Mouse (Mus musculus) midbrain, postnatal 0 days (tissue): ENCODE measurements around the gene Cpt2. TPM values are rescaled to one million over a fixed set of nuclear protein-coding genes. Genes with fewer than 3 reads are reported as not detected.

Source experiments
- ATAC-seq: fragments of 200-750 bp; cut with Nextera tagmentation; 2 replicates; pipeline ENCODE4 v1.8.0; 2017; ENCODE audit warnings: moderate number of reproducible peaks, mild to moderate bottlenecking, moderate TSS enrichment, moderate library complexity; ENCODE audit not compliant: low FRiP score
- DNase-seq: peaks from one replicate; pipeline ENCODE4 v3.0.0-alpha.2; 2015; ENCODE audit warnings: low spot score
- H3K27ac ChIP-seq: fragments of 300-500 bp; sonication (generic); 2 replicates; pipeline ENCODE4 v1.5.1; 2014; ENCODE audit warnings: low read depth, mild to moderate bottlenecking, low read length, mixed read lengths
- H3K27me3 ChIP-seq: fragments of 300-500 bp; sonication (generic); 2 replicates; pipeline ENCODE4 v1.6.1; 2014; ENCODE audit warnings: low read length, control low read depth, mixed read lengths; ENCODE audit not compliant: insufficient read depth
- H3K36me3 ChIP-seq: fragments of 300-500 bp; sonication (generic); 2 replicates; pipeline ENCODE4 v1.6.1; 2014; ENCODE audit warnings: low read length, control low read depth, mixed read lengths; ENCODE audit not compliant: insufficient read depth
- H3K4me1 ChIP-seq: fragments of 300-500 bp; sonication (generic); 2 replicates; pipeline ENCODE4 v1.6.1; 2014; ENCODE audit warnings: mild to moderate bottlenecking, control low read depth, antibody characterized with exemption, low read length, mixed read lengths; ENCODE audit not compliant: insufficient read depth
- H3K4me2 ChIP-seq: fragments of 300-500 bp; sonication (generic); 2 replicates; pipeline ENCODE4 v1.6.1; 2014; ENCODE audit warnings: low read depth, mild to moderate bottlenecking, low read length, mixed read lengths; ENCODE audit not compliant: poor library complexity, severe bottlenecking
- H3K4me3 ChIP-seq: fragments of 300-500 bp; sonication (generic); 2 replicates; pipeline ENCODE4 v1.5.1; 2014; ENCODE audit warnings: low read depth, mild to moderate bottlenecking, low read length, moderate library complexity
- H3K9ac ChIP-seq: fragments of 300-500 bp; sonication (generic); replicated peaks from 2 replicates; pipeline ENCODE4 v1.6.1; 2014; ENCODE audit warnings: mild to moderate bottlenecking, low read length, moderate library complexity, mixed read lengths; ENCODE audit not compliant: poor library complexity, severe bottlenecking
- H3K9me3 ChIP-seq: fragments of 300-500 bp; sonication (generic); 2 replicates; pipeline ENCODE4 v1.6.1; 2016; ENCODE audit warnings: low read length, control low read depth
- CTCF ChIP-seq: IDR thresholded peaks from 2 replicates; pipeline ENCODE4 v1.5.1; 2016; ENCODE audit warnings: antibody characterized with exemption, mild to moderate bottlenecking
- WGBS: fragments of 180-500 bp; shearing (Covaris S2); extraction: QIAGEN DNeasy Blood & Tissue Kit; methylation state at CpG from one replicate; pipeline ENCODE4 v1.1.7; 2014; 5-methylcytosine and 5-hydroxymethylcytosine counted together
- polyA plus RNA-seq: library from polyadenylated mRNA; unstranded; fragments of >200 nt; fragmentation: Nextera tagmentation; extraction: Ambion mirVana; gene quantifications from 2 replicates; pipeline ENCODE4 v1.2.1, GENCODE M21; 2015
- total RNA-seq: library from RNA; depleted of rRNA; stranded (reverse); fragments of >200 nt; gene quantifications from 2 replicates; pipeline ENCODE4 v1.2.3, GENCODE M21; 2014

The Cpt2 gene
- total and polyA plus RNA-seq, 2 experiments from 2014 or later: 12.1 to 12.3 TPM

DNA sequence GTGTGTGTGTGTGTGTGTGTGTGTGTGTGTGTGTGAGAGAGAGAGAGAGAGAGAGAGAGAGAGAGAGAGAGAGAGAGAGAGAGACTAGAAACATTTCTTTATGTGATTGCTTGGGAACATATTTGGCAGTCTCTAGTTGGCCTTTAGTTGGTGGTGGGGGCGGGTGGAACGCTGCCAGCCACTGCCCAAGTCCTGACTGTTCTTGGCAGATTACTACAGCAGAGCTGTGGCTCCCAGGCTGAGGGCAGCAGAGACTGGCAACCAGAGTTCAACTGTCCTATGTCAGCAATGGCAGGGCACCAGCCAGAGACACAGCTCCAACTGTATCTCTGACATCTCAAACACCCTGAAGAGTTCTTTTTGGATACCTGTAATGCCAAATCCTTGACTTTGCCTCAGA, 20.7 kb upstream of the Cpt2 start:
- H3K4me1 ChIP-seq: no peaks in the 10 kb centered on the region
- WGBS: 69% methylated on average over 2 of the region's 2 CpGs

DNA sequence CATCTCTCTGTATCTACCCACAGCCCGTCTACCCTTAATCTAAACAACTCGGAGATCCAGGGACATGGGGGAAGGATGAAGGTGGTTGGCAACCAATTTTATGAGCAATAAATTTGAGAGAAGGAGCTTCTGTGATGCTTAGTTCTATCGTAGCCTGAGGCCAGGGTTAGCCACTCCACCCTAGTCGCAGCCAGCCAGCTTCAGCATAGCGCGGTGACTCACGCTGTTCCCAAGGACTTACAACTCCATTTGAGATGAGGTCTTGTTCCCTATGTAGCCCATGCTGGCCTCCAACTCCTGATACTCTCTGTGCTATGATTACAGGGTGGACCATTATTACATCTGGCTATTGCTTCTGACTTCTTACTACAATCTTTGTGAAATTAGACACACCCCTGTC, 19.3 kb upstream of the Cpt2 start:
- H3K4me3 ChIP-seq: no peak overlapping the region
- no peak overlapping the region for H3K9ac ChIP-seq
- H3K4me1 ChIP-seq: no peaks in the 10 kb centered on the region
- H3K9me3 ChIP-seq: no peaks in the 10 kb centered on the region
- no peaks in the 10 kb centered on the region for H3K36me3 ChIP-seq
- H3K27ac ChIP-seq: no peak overlapping the region
- no peak for TF ChIP-seq CTCF
- H3K27me3 ChIP-seq: no peaks in the 10 kb centered on the region
- 90% methylated on average over 7 of the region's 7 CpGs for WGBS
- DNase-seq (no peak), ATAC-seq (no peak)
- no peak overlapping the region for H3K4me2 ChIP-seq

More for the DNA sequence above, 20.7 kb upstream of the Cpt2 start:
- H3K4me3 ChIP-seq: no peak overlapping the region
- H3K27me3 ChIP-seq: no peaks in the 10 kb centered on the region
- no peaks in the 10 kb centered on the region for H3K36me3 ChIP-seq
- H3K9ac ChIP-seq: no peak overlapping the region
- no peak for TF ChIP-seq CTCF
- peak; percentile 82 for DNase-seq
- no peak overlapping the region for H3K4me2 ChIP-seq
- no peak for ATAC-seq
- no peak overlapping the region for H3K27ac ChIP-seq
- H3K9me3 ChIP-seq: no peaks in the 10 kb centered on the region

DNA sequence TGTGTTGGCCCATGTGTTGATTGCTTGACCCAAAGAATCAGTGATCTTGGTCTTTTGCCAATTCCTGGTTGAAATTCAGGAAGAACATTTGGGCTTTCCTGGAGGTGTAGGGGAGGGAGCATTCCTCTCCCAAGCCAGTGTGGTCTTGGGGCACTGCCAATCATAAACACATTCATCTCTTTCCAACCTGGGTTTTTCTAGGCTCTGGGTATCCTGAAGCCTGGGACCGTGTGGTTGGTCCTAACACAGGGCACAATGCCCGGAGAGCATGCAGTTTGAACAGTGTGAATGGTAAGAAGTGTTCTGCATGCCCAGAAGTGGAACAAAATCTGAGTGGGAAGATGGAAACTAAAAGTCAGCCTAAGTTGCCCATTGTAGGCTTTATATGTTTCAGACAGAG, 14.7 kb upstream of the Cpt2 start:
- Histone ChIP-seq H3K9me3 (no peaks in the 10 kb centered on the region), H3K9ac (no peak overlapping the region), H3K4me3 (no peak overlapping the region), H3K4me2 (no peak overlapping the region), H3K27me3 (no peaks in the 10 kb centered on the region), H3K27ac (no peak overlapping the region), H3K36me3 (no peaks in the 10 kb centered on the region), H3K4me1 (no peaks in the 10 kb centered on the region)
- no peak for TF ChIP-seq CTCF
- ATAC-seq (no peak), DNase-seq (peak; percentile 33)
- 77% methylated on average over 2 of the region's 2 CpGs for WGBS

DNA sequence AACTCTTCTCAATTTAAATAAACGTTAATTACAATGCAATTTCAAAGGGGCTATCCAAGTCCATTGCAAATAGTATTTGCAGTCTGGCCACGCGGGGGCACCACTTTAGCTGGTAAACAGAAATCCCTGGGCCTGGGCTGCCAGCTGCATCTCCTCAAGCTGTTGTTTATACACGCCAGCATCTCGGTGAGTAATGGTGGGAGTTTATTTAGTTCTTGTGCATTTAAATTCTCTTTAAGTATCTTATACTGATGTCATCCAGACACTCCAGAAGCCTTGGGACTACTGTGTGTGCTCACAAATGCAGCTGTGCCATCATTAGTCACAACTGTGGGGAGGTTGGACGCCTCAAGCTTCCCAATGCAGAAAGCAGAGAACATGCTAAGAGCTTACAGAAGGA, 13.9 kb upstream of the Cpt2 start:
- Histone ChIP-seq H3K9me3 (no peaks in the 10 kb centered on the region), H3K4me1 (no peaks in the 10 kb centered on the region), H3K4me3 (no peak overlapping the region), H3K36me3 (no peaks in the 10 kb centered on the region), H3K27me3 (no peaks in the 10 kb centered on the region), H3K9ac (no peak overlapping the region), H3K4me2 (no peak overlapping the region), H3K27ac (no peak overlapping the region)
- no peak for ATAC-seq
- 24% methylated on average over 6 of the region's 6 CpGs for WGBS
- TF ChIP-seq CTCF: peak; percentile 73
- peak; percentile 84 for DNase-seq

DNA sequence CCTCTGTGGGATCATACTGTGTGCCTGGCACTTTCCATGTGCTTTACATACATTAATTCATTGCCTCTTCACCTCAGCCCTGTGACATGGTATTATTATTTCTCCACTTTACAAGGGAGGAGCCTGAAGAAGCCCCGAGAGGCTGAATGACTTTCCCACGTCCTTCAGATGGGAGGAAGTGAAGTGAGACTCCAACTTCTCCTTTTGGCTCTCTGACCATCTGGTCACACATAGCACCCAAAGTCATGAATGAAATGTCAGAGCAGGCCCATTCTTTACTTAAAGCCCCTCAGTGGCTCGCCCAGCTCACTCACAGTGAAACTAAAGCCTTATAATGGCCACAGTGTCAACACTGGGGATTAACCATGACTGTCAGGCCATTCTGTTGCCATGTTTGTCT, 11.8 kb upstream of the Cpt2 start:
- ATAC-seq: no peak
- H3K9ac ChIP-seq: no peak overlapping the region
- 51% methylated on average over 3 of the region's 3 CpGs for WGBS
- no peaks in the 10 kb centered on the region for H3K36me3 ChIP-seq
- H3K4me2 ChIP-seq: no peak overlapping the region
- no peak for TF ChIP-seq CTCF
- H3K27ac ChIP-seq: no peak overlapping the region
- no peaks in the 10 kb centered on the region for H3K9me3 ChIP-seq
- H3K4me3 ChIP-seq: no peak overlapping the region
- DNase-seq: no peak
- H3K4me1 ChIP-seq: no peaks in the 10 kb centered on the region
- H3K27me3 ChIP-seq: no peaks in the 10 kb centered on the region

DNA sequence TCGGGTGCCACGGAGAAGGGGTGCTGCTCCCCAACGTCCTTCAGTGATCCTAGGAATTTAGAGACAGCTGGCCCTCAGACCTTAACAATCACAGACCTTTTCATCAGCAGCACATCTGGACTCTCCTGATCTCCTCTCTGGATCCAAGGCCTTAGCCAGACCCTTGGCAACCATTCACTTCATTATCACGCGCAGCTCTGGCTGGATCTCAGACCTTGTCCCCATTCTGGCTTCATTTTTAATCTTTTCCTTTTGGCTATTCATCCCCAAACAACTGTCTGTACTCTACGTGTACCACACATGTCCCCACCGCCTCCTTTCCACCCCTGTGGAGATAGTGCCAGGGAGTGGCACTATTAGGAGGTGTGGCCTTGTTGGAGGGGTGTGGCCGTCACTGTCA, 9.8 kb upstream of the Cpt2 start:
- H3K4me3 ChIP-seq: no peak overlapping the region
- no peak overlapping the region for H3K27ac ChIP-seq
- no peak for TF ChIP-seq CTCF
- ATAC-seq: no peak
- no peak for DNase-seq
- 82% methylated on average over 8 of the region's 8 CpGs for WGBS
- H3K4me1 ChIP-seq: no peaks in the 10 kb centered on the region
- H3K36me3 ChIP-seq: no peaks in the 10 kb centered on the region
- H3K9me3 ChIP-seq: no peaks in the 10 kb centered on the region
- H3K9ac ChIP-seq: no peak overlapping the region
- H3K4me2 ChIP-seq: no peak overlapping the region
- H3K27me3 ChIP-seq: no peaks in the 10 kb centered on the region
